Mouse (Mus musculus): ENCODE data around the gene Pabpn1.

GRCm38 (mm10) chr14:54912886-54913285 is 20.6 kb downstream of the Pabpn1 start, which contains the start of gene Slc22a17:
- no peak for TF ChIP-seq CTCF (conservative IDR thresholded peaks at IDR 0.05; ENCODE audit: low read length)
- no peak for TF ChIP-seq POU5F1 (IDR thresholded peaks at IDR 0.05; ENCODE audit: borderline replicate concordance, low read length)
